Mouse (Mus musculus) kidney, postnatal 14 days (tissue): ENCODE measurements around the gene Zbtb38.

Experiments
- DNase-seq: peaks from one replicate; pipeline ENCODE4 v3.0.0; 2022; ENCODE audit warnings: mixed read lengths

The Zbtb38 gene

DNA sequence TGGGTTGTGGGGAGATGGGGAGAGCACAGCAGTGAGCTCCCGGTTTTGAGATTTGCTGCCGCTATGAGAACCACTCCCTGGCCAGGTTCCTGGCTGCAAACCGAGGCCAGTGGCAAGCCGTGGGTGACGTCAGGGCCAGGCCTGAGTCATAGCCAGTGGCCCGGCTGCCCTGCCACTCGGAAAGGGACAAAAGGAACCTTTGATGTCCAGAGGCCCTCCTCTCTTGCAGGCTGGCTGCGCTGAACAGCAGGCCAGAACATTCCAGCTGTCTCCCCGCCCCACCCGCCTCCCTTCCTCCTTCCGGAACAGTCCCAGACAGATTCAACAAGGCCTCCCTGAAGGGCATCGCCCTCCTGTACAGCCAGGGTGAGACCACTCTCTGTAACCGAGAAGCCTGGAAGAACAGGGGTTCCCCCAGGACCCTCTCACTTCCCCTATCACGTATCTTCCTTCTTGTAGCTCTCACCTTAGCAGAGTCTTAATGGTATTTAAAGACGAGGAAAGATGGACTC is at the start of gene Zbtb38:
TSS of gene Zbtb38 (minus strand) at position 229 of the 512 bp plus-strand sequence.
- DNase-seq = peak; percentile 89

DNA sequence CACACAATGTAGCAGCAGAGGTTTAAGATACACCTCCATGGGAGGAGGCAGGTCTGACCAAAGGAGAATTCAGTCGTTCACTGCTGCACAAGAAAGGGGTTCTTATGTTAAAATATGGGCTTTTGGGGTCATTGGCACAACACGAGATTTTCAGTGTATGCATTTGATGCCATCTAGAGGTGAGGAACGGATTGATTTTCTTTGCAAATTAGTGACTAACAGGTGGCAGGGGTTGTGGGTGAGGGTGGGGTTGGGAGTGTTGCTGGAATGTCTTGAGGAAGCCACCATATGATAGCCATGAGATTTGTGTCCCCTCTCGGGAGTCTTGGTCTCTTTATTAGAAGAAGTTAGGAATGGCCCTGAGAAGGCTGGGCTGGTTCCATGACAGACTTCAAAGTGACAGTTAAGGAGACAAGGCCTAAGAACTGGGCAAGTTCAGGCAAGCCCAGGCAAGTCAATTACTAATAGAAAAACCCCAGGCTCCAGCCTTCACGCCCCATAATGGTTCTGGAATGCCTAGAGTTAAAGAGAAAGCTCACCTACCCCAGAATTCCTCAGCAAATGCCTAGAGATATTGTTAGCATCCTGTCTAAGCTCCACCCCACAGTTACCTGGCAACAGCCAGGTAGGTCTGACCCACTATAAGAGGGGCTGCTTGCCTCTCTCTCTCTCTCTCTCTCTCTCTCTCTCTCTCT is 47.6 kb upstream of the Zbtb38 start:
- no peak for DNase-seq

DNA sequence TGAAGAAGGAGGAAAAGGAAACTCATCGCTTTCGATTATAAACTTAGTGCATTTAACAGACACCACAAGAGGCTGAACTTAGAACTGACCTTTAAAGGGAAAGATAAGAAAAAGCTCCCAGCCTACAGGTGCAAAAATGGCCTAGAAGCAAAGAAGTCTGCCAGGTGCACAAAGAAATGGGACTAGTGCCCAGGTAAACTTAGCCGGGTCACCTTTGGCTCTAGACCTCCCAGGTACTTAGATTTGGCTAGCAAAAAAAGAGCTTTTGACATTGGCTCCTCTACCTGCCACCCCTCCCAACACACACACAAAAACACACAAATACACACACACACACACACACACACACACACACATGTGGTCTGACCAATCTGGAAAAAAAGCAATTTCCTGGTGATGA is 44.7 kb upstream of the Zbtb38 start:
- DNase-seq = no peak

GRCm38 (mm10) chr9:96795399-96795928 is 42.8 kb upstream of the Zbtb38 start:
- DNase-seq = peak; percentile 26

- no peak for DNase-seq
Measured at GRCm38 (mm10) chr9:96794601-96795000, 42.0 kb upstream of the Zbtb38 start.

DNA sequence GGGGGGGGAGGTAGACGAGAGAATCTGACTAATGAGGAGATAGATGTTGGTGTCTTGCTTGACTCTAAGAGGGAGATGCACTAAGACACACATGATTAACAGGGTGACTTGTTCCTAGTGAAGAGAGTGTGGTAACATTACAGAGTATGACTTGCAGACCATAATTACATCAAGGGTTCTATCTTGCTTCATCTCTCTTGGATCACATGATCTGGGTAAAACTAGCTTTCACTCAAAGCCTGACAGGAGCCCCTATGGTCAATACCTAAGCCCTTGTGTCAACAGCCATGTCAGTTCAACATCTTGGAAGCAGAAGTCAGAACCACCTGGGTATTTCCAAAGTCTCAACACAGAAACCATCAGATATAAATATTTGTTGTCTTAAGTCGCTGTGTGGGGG is 39.9 kb upstream of the Zbtb38 start:
- DNase-seq = no peak

GRCm38 (mm10) chr9:96790389-96791007 is 37.9 kb upstream of the Zbtb38 start:
- DNase-seq = no peak

DNA sequence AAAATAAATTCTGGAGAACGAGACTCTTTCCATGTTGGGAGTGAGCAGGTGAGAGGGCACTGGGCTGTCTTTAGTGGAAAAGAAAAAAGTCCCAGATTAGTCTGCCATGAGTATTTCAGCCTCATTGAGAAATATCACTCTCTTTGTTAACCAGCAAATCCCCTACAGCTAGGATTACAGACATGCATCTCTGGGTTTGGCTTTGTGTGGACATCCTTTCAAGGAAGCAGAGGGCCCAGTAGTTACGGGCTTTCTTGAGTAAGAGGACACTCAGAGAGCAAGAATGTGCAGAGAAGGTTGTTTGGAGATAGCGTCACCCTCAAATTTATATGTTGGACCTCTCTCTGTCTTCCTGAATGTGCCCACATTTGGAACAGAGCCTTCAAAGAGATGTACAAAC is 37.3 kb upstream of the Zbtb38 start:
- no peak for DNase-seq

DNA sequence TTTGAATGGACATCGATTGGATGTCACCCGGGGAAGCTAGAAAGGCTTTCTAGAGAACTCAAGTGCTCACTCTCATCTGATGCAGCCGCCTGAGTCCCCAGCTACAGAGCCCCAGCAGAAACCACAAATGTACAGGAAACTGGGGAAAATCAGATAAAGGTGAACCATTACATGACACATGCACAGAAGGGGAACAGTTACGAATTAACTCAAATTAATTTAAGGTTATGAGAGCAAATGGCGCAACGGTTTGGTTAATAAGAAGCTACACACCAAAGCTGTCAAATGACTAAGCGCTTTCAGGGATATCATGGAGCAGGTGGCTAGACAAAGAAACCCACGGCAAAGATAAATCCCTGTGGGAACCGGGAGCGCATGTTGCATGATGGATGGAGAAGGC is 35.2 kb upstream of the Zbtb38 start:
- peak; percentile 39 for DNase-seq

GRCm38 (mm10) chr9:96785871-96786342 is 33.3 kb upstream of the Zbtb38 start:
- DNase-seq = peak; percentile 56

GRCm38 (mm10) chr9:96785187-96785586 is 32.6 kb upstream of the Zbtb38 start:
- DNase-seq = no peak

DNA sequence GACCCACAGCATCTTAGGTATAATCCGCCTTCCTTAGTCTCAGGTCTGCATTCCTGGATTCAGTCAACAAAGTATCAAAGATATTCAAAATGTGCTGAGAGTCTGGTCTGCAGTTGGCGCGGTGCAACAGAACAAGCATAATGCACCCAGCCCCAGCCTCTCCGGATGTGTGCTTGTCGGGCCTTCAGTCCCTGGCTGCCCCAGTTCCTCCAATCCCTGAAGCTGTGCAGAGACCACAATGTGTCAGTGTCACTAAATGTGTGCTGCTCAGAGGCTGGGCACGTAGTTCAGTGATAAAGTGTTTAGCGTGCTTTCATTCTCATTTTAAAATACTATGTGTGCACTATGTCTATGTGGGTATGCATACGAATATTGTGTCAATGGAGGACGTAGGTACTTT is 31.0 kb upstream of the Zbtb38 start:
- no peak for DNase-seq

DNA sequence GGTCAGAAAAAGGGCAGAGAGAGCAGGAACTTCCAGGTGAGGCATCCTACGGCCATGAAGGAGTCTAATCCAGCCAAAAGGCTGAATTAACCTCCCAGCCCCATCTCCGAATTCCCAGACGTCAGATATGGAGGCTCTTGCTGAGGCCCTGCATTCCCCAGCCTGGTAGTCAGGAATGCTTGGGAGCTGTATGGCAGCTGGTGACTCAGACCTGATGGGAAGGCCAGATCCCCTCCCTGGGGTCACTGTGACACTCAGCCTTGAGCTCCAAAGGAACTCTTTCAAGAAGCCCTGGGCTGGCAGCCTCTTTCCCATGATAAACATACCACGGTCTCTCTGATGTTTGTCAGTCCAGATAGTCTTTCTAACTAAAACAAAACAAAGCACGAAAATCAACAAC is 30.6 kb upstream of the Zbtb38 start:
- no peak for DNase-seq

DNA sequence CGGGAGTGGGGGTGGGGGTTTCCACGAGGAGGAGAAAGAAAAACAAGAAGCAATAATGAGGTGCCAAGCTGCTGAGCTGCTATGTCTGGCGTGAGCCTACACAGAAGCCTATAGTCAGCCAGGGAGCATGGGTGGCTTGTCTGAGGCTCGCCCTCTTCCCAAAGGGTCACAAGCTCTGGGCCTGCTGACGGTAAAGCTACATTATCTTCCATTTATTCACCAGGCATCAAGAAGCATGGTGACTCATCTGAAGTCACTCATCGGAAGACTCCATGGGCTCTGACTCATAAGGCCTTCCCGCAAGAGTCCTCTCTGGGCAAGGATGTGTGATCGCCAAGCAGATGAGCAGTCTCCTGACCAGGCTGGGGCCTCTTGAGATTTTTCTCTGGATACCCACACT is 29.4 kb upstream of the Zbtb38 start:
- no peak for DNase-seq

- DNase-seq = peak; percentile 19
Measured at GRCm38 (mm10) chr9:96773146-96773545, 20.5 kb upstream of the Zbtb38 start.

GRCm38 (mm10) chr9:96770443-96770842 is 17.8 kb upstream of the Zbtb38 start:
- DNase-seq = no peak

DNA sequence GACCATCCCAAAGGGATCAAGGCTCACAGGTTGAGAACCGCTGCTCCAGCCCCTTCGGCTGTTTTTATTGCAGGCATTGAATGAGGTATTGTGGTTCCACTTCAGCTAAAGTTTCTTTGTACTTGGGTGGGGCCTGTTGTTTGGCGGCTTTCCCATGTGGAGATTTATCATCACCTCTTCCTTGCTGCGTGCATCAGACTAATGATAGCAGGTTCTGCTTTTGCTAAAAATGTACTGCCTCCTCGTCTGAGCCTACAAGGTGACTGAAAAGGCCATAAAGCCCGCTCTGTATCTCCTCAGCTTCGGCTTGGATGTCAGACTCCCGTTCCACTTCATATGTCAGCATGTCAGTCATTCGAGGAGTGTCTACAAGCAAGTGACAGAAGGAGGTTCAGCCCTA is 17.0 kb upstream of the Zbtb38 start:
- no peak for DNase-seq

GRCm38 (mm10) chr9:96767874-96768273 is 15.2 kb upstream of the Zbtb38 start:
- DNase-seq = no peak

GRCm38 (mm10) chr9:96766078-96766477 is 13.4 kb upstream of the Zbtb38 start:
- DNase-seq = no peak

- no peak for DNase-seq
Measured at GRCm38 (mm10) chr9:96765410-96765809, 12.8 kb upstream of the Zbtb38 start.

- no peak for DNase-seq
Measured at GRCm38 (mm10) chr9:96763847-96764631, 11.4 kb upstream of the Zbtb38 start.

DNA sequence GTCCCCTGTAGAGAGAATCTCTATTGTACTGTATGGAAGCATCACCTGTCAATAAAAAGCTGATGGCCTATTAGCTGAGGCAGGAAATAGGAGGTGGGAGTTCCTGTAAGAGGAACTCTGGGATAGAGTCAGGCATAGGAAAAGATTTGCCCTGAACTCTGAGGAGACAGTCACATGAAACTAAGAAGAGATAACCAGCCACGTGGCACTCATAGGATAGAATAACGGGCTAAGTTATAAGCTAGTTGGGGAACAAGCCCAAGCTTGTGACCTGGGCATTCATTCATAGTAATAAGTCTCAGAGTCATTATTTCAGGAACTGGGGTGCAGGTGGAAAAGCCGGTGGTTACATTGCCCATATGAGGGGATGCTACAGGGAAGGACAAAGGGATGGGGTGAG is 10.4 kb upstream of the Zbtb38 start:
- no peak for DNase-seq
